Mouse (Mus musculus) embryonic facial prominence, embryonic 15.5 days (tissue): Measurements from ENCODE around the gene Usp26. TPM values are rescaled to one million over a fixed set of nuclear protein-coding genes. Genes with fewer than 3 reads are reported as not detected.

Source experiments
- ATAC-seq: fragments of 200-750 bp; cut with Nextera tagmentation; 2 replicates; pipeline ENCODE4 v1.8.0; 2017; ENCODE audit warnings: low read depth, moderate TSS enrichment; ENCODE audit not compliant: insufficient number of reproducible peaks, low FRiP score, low TSS enrichment
- H3K27ac ChIP-seq: fragments of 300-500 bp; sonication (generic); replicated peaks from 2 replicates; pipeline ENCODE4 v1.5.1; 2015; ENCODE audit warnings: mild to moderate bottlenecking, inconsistent platforms
- H3K27me3 ChIP-seq: fragments of 300-500 bp; sonication (generic); 2 replicates; pipeline ENCODE4 v1.6.1; 2015; ENCODE audit warnings: inconsistent platforms
- H3K36me3 ChIP-seq: fragments of 300-500 bp; sonication (generic); 2 replicates; pipeline ENCODE4 v1.6.1; 2015; ENCODE audit warnings: mild to moderate bottlenecking, inconsistent platforms
- H3K4me1 ChIP-seq: fragments of 300-500 bp; sonication (generic); 2 replicates; pipeline ENCODE4 v1.6.1; 2015; ENCODE audit warnings: inconsistent platforms
- H3K4me2 ChIP-seq: fragments of 300-500 bp; sonication (generic); replicated peaks from 2 replicates; pipeline ENCODE4 v1.6.1; 2015; ENCODE audit warnings: mild to moderate bottlenecking, inconsistent platforms
- H3K4me3 ChIP-seq: fragments of 300-500 bp; sonication (generic); replicated peaks from 2 replicates; pipeline ENCODE4 v1.5.1; 2015; ENCODE audit warnings: mild to moderate bottlenecking, inconsistent platforms
- H3K9ac ChIP-seq: fragments of 300-500 bp; sonication (generic); 2 replicates; pipeline ENCODE4 v1.6.1; 2015; ENCODE audit warnings: inconsistent platforms
- H3K9me3 ChIP-seq: fragments of 300-500 bp; sonication (generic); replicated peaks from 2 replicates; pipeline ENCODE4 v1.6.1; 2016; ENCODE audit warnings: inconsistent platforms
- WGBS: fragments of 180-500 bp; shearing (Covaris S2); methylation state at CpG from one replicate; pipeline ENCODE4 v1.1.7; 2015; 5-methylcytosine and 5-hydroxymethylcytosine counted together
- polyA plus RNA-seq: library from polyadenylated mRNA; unstranded; fragments of >200 nt; fragmentation: Nextera tagmentation; extraction: Ambion mirVana; gene quantifications from 2 replicates; pipeline ENCODE4 v1.2.1, GENCODE M21; 2015

Gene Usp26
- polyA plus RNA-seq, result 0.04 and 0.05 TPM in 2 replicates

GRCm38 (mm10) chrX:51801133-51801532 lies at the start of gene Usp26:
Gene Usp26, minus strand, starts transcription at chrX:51801233.
- Histone ChIP-seq H3K4me3 (no peak within 1 kb of the TSS), H3K36me3 (no peaks in the 10 kb centered on the region), H3K4me1 (no peaks in the 10 kb centered on the region), H3K9ac (no peak within 1 kb of the TSS), H3K4me2 (no peak within 1 kb of the TSS), H3K9me3 (no peaks in the 10 kb centered on the region), H3K27me3 (no peaks in the 10 kb centered on the region), H3K27ac (no peak within 1 kb of the TSS)
- ATAC-seq, result no peak
- WGBS, result 93% methylated on average over 6 of the region's 6 CpGs

GRCm38 (mm10) chrX:51814466-51815247 lies 13.6 kb upstream of the Usp26 start:
- Histone ChIP-seq H3K9me3 (no peaks in the 10 kb centered on the region), H3K4me1 (no peaks in the 10 kb centered on the region), H3K27me3 (no peaks in the 10 kb centered on the region), H3K36me3 (no peaks in the 10 kb centered on the region), H3K27ac (no peak overlapping the region), H3K9ac (no peak overlapping the region), H3K4me3 (no peak overlapping the region), H3K4me2 (no peak overlapping the region)
- 25% methylated on average over 3 of the region's 3 CpGs for WGBS
- no peak for ATAC-seq

GRCm38 (mm10) chrX:51767457-51767856 lies 33.6 kb downstream of the Usp26 start:
- Histone ChIP-seq H3K9me3 (no peaks in the 10 kb centered on the region), H3K9ac (no peak overlapping the region), H3K36me3 (no peaks in the 10 kb centered on the region), H3K27ac (no peak overlapping the region), H3K4me2 (no peak overlapping the region), H3K4me1 (no peaks in the 10 kb centered on the region), H3K4me3 (no peak overlapping the region), H3K27me3 (no peaks in the 10 kb centered on the region)
- 10% methylated on average over 1 of the region's 1 CpGs for WGBS
- ATAC-seq, result no peak

GRCm38 (mm10) chrX:51736450-51736849 lies 64.6 kb downstream of the Usp26 start:
- no peak for ATAC-seq
- H3K4me1 ChIP-seq, result no peaks in the 10 kb centered on the region
- no peaks in the 10 kb centered on the region for H3K27me3 ChIP-seq
- WGBS, result 64% methylated on average over 2 of the region's 2 CpGs
- no peaks in the 10 kb centered on the region for H3K36me3 ChIP-seq
- H3K4me3 ChIP-seq, result no peak overlapping the region
- no peak overlapping the region for H3K9ac ChIP-seq
- H3K4me2 ChIP-seq, result no peak overlapping the region
- H3K9me3 ChIP-seq, result no peaks in the 10 kb centered on the region
- no peak overlapping the region for H3K27ac ChIP-seq

- WGBS, result 45% methylated on average over 8 of the region's 8 CpGs
- ATAC-seq, result no peak
Observed at GRCm38 (mm10) chrX:51714086-51714745, 86.8 kb downstream of the Usp26 start.

GRCm38 (mm10) chrX:51712996-51713395 lies 88.0 kb downstream of the Usp26 start:
- no peaks in the 10 kb centered on the region for H3K9me3 ChIP-seq
- 57% methylated on average over 1 of the region's 1 CpGs for WGBS
- no peak overlapping the region for H3K4me3 ChIP-seq
- H3K27me3 ChIP-seq, result no peaks in the 10 kb centered on the region; the same call in 1 of the 2 replicates
- no peaks in the 10 kb centered on the region for H3K4me1 ChIP-seq
- no peak overlapping the region for H3K27ac ChIP-seq
- ATAC-seq, result no peak
- no peak overlapping the region for H3K4me2 ChIP-seq
- no peaks in the 10 kb centered on the region for H3K36me3 ChIP-seq
- no peak overlapping the region for H3K9ac ChIP-seq

More at GRCm38 (mm10) chrX:51714086-51714745, 86.8 kb downstream of the Usp26 start:
- no peak overlapping the region for H3K27ac ChIP-seq
- no peak overlapping the region for H3K9ac ChIP-seq
- no peaks in the 10 kb centered on the region; the same call in 1 of the 2 replicates for H3K27me3 ChIP-seq
- H3K4me3 ChIP-seq, result no peak overlapping the region
- H3K4me1 ChIP-seq, result no peaks in the 10 kb centered on the region
- no peak overlapping the region for H3K4me2 ChIP-seq
- H3K36me3 ChIP-seq, result no peaks in the 10 kb centered on the region
- no peaks in the 10 kb centered on the region for H3K9me3 ChIP-seq

Other genes starting within 250 kb of the Usp26 start
- 23.7 and 24.2 TPM in 2 replicates for gene Hs6st2, start 119.4 kb downstream of the Usp26 start, polyA plus RNA-seq
- gene 1700080O16Rik, start 171.5 kb upstream of the Usp26 start, polyA plus RNA-seq, result not detected in 2 replicates